Mouse (Mus musculus) thymus, adult 2 months (tissue): ENCODE results near the gene Get4.

ENCODE experiments used
- CTCF ChIP-seq: fragments of 200-500 bp; IDR thresholded peaks from 2 replicates; pipeline ENCODE4 v1.5.1; 2012; ENCODE audit warnings: mild to moderate bottlenecking, control low read depth, low read length, moderate library complexity, borderline replicate concordance; ENCODE audit not compliant: control insufficient read depth, poor library complexity, insufficient read depth; ENCODE audit errors: extremely low read depth
- POLR2A ChIP-seq: fragments of 200-500 bp; IDR thresholded peaks from 2 replicates; pipeline ENCODE4 v1.6.1; 2012; ENCODE audit warnings: mild to moderate bottlenecking, low read length, control low read depth, moderate library complexity; ENCODE audit not compliant: control insufficient read depth, poor library complexity, insufficient read depth; ENCODE audit errors: extremely low read depth

DNA sequence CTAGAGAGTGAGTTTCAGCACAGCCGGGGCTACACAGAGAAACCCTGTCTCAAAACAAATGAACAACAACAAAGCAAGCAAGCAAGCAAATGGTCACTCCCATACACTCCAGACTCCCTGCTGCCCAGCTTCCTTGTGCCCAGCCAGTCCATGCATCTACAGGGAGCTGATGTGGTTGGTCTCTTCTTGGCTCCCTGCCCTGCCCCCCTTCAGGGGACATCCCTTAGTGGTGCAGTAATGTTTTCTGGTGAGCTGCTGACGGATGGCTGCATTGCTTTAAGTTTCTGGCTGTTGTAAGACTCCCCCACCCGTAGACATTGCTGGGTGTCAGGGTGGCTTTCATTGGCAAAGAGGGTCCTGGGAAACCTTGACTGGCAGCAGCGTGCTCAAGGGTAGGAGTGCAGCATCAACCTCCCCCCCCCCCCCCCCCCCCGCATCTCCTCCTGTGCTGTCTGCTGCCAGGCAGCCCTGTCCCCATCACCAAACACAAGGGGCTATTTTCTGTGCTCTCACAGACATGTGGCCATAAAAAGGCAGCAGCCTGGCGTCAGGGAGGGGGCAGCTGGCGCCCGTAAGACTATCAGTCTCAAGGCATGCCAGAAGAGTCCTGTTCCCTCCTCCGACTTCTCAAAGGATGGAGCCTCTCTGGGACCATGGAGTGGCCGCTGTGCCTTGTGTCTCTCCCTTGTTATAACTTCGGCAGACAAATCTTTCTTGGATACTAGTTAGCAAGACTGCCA is 29.4 kb downstream of the Get4 start:
- no peak for TF ChIP-seq POLR2A
- TF ChIP-seq CTCF, result no peak
